Mouse (Mus musculus) ES-E14 (cell line): Measurements from ENCODE around the gene Rai14.

Experiments
- CHD2 ChIP-seq: IDR thresholded peaks from 2 replicates; pipeline ENCODE4 v1.6.1; 2014; ENCODE audit warnings: mild to moderate bottlenecking, low read depth, low read length, inconsistent platforms
- HCFC1 ChIP-seq: IDR thresholded peaks from 2 replicates; pipeline ENCODE4 v1.6.1; 2012; ENCODE audit warnings: low read length, inconsistent platforms, borderline replicate concordance; ENCODE audit not compliant: insufficient read depth
- MAFK ChIP-seq: IDR thresholded peaks from 2 replicates; pipeline ENCODE4 v1.6.1; 2014; ENCODE audit warnings: mild to moderate bottlenecking, low read depth, low read length, inconsistent platforms; ENCODE audit not compliant: insufficient read depth
- ZC3H11A ChIP-seq: IDR thresholded peaks from 2 replicates; pipeline ENCODE4 v1.6.1; 2012; ENCODE audit warnings: low read depth, mild to moderate bottlenecking, inconsistent platforms, low read length, borderline replicate concordance
- ZNF384 ChIP-seq: IDR thresholded peaks from 2 replicates; pipeline ENCODE4 v1.6.1; 2012; ENCODE audit warnings: low read depth, low read length, inconsistent platforms

- no peak for TF ChIP-seq HCFC1
- no peak for TF ChIP-seq CHD2
- no peak for TF ChIP-seq ZC3H11A
- TF ChIP-seq ZNF384 = no peak
- no peak for TF ChIP-seq MAFK
These were observed 154.4 kb downstream of the Rai14 start for GRCm38 (mm10) chr15:10560005-10560404.
